Mouse (Mus musculus) right cerebral cortex, postnatal 14 days (tissue): ENCODE data around the gene Ccl22.

Source experiments
- DNase-seq: peaks from one replicate; pipeline ENCODE4 v3.0.0; 2022

Ccl22 gene

GRCm38 (mm10) chr8:94745476-94746184, at the start of gene Ccl22:
Ccl22 (plus strand) TSS chr8:94745590.
- DNase-seq = no peak

DNA sequence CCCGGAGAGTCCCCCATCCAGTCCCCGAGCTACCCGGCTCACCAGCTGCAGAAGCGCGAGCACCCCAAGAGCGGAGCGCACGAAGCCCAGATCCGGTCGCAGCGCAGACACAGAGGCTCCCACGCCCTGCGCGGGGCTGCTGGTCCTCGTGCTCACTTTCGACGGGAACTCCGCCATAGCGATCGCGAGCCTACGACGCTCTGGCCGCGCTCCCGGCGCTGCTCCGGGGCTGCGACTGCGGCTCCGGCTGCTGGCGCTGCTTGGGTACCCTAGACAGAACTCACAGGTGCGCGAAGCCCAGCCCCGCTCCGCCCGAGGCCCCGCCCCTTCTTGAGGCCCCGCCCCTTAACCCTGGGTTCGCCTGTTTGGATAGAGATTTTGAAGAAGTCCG, 49.4 kb upstream of the Ccl22 start, which contains the start of gene Pllp:
Gene Pllp, minus strand, starts transcription at position 285 of the 391 bp plus-strand sequence.
- peak; percentile 59 for DNase-seq

DNA sequence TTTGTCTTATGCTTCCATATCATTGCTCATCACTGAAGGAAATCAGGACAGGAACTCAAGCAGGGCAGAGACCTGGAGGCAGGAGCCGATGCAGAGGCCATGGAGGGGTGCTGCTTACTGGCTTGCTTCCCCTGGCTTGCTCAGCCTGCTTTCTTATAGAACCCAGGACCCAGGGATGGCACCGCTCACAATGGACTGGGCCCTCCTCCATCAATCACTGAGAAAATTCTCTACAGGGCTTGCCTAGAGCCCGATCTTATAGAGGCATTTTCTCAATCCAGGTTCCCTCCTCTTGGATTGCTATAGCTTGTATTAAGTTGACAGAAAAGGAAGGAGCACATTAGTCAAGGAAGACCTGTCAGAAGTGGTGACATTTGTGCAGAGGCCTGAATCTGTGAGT, 48.8 kb upstream of the Ccl22 start:
- no peak for DNase-seq

- no peak for DNase-seq
Observed at GRCm38 (mm10) chr8:94697956-94698355, 47.4 kb upstream of the Ccl22 start.

DNA sequence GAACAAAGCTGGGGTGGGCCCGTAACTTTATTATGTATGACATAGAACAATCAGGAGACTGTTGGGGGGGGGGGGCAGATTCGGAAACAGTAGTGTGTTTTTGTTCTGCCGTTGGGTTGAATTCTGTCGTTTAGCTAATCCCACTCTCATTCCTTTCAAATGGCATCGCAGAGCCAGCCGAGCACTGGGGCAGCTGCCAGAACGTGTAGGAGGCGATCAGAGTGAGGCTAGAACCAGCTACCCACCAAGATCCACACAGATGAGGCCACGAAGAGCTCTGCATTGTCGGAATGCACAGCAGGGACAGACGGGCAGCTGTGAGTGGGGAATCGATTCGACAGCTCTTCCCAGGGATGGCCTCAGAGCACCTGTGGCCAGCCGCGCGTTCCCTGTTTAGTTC, 46.0 kb upstream of the Ccl22 start:
- DNase-seq = peak; percentile 55

DNA sequence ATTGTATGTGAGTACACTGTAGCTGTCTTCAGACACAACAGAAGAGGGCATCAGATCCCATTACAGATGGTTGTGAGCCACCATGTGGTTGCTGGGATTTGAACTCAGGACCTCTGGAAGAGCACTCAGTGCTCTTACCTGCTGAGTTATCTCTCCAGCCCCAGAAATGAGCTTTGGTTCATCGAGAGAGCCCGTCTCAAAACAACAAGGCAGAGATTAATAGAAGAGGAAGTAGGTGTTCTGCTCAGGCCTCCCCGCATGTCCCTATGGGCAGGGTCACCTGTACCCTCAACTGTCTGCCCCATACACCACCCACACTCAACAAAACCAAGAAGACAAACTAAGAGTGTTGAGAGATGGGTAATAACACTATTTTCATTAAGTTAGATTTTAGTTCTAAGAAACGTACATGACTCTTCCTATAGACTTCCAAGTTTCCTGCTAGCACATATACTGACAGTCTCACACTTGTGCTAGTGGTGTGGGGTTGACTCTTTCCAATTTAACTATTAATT, 44.9 kb upstream of the Ccl22 start:
- no peak for DNase-seq

DNA sequence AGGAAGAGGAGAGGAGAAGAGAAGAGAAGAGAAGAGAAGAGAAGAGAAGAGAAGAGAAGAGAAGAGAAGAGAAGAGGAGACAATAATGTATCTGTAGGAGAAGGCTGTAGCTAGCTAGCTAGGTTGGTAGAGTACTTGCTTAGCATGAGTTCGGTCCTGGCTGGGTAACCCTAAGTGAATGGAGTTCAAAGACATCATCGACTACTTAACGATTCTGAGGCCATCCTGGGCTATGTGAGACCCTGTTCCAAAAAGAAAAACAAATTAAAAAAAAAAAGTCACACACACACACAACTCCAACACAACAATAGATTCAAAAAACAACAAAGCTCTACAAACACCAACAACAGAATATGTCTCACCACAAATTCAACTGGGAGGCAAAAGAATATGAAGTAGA, 43.2 kb upstream of the Ccl22 start:
- no peak for DNase-seq

- DNase-seq = peak; percentile 84
Observed at GRCm38 (mm10) chr8:94702844-94703813, 42.3 kb upstream of the Ccl22 start.

GRCm38 (mm10) chr8:94703972-94704668, 41.3 kb upstream of the Ccl22 start:
- DNase-seq = peak; percentile 96

DNA sequence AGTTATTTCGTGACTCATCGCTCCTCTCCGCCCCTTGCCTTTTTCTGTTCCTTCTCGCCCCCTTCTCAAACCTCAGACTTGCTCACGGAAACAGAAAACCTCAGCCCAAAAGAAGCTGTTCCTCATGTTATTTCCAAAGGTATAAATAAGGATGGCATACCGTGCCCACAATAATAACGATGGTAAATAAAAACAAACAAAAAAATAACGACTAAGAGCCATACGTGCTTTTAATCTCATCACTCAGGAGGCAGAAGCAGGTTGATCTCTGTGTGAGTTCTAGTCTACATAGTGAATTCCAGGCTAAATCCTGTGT, 40.8 kb upstream of the Ccl22 start:
- DNase-seq = no peak

- no peak for DNase-seq
Observed at GRCm38 (mm10) chr8:94705581-94706245, 39.7 kb upstream of the Ccl22 start.

DNA sequence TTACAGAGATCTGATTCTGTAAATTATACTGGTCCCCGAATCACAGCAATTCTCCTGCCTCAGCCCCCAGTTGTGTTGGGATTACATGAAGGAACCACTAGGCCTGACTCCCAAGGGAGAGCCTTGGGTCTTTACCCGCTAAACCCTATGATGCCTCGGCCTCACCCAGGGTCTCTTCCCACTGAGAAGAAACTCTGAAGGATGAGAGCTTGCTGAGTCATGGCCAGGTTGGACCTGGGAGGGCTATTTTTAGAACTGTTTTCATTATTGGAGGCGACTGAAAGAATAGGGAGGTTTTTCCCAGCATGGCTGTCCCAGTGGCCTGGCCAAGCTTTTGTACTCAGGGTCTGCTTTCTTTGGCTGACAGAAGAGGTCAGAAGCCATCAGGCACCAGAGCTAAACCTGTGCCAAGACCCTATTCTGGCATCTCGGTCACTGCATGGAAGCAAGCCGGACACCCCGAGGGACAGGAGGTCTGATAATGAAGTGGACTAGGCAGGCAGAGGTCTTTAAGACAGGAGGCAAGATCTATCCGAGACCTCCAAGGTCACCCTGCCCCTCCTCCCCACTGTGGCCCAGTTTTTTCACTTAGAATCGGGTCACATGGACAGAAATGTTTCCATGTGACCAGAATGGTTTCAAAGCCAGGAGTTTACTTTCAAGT, 38.5 kb upstream of the Ccl22 start:
- no peak for DNase-seq

- no peak for DNase-seq
Observed at GRCm38 (mm10) chr8:94710336-94710735, 35.1 kb upstream of the Ccl22 start.

DNA sequence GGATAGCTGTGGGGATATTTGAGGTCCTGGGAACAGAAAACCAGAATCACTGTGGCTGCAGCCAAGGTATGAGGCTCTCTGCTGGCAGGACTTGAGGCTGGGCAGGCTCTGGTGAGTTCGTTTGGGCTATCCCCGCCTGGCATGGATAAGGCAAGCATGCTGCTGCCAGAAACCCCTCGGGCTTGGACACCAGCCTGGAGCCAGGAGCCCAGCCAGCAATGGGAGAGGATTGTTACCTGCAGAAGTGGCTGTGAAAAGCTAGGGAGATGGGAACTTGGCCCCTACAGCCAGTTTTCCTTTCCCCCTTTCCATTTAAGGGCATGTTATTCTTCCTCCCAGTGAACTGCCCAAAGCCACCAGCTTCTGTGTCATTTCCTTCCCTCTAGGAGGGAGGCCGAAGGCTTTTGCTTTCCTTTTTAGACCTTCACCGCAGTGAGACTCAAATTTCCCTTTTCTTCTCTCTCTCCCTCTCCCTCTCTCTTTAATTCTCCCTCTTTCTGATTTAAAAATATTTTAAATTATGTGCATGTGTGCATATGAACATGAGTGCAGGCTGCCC, 34.2 kb upstream of the Ccl22 start:
- no peak for DNase-seq

GRCm38 (mm10) chr8:94714556-94714955, 30.8 kb upstream of the Ccl22 start:
- no peak for DNase-seq

- DNase-seq = no peak
Observed at GRCm38 (mm10) chr8:94715871-94716270, 29.5 kb upstream of the Ccl22 start.

DNA sequence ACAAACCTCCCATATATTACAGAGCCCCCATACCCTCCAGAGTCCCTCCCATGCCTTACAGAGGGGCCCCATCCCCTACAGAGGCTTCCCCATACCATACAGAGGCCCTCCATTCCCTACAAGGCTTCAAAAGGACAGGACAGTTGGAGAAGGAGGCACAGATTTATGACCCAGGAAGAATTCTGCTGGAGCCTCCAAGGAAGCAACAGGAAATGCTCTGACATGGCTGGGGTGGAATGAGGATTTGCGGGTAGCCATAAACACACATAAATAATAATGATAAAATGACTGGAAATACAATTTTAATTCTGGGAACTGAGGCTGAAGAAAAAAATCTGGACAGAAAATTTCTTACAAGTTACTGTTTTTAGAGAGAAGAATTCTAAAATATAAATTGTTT, 28.5 kb upstream of the Ccl22 start:
- no peak for DNase-seq

- no peak for DNase-seq
Observed at GRCm38 (mm10) chr8:94725998-94726397, 19.4 kb upstream of the Ccl22 start.

- no peak for DNase-seq
Observed at GRCm38 (mm10) chr8:94729301-94729700, 16.1 kb upstream of the Ccl22 start.

DNA sequence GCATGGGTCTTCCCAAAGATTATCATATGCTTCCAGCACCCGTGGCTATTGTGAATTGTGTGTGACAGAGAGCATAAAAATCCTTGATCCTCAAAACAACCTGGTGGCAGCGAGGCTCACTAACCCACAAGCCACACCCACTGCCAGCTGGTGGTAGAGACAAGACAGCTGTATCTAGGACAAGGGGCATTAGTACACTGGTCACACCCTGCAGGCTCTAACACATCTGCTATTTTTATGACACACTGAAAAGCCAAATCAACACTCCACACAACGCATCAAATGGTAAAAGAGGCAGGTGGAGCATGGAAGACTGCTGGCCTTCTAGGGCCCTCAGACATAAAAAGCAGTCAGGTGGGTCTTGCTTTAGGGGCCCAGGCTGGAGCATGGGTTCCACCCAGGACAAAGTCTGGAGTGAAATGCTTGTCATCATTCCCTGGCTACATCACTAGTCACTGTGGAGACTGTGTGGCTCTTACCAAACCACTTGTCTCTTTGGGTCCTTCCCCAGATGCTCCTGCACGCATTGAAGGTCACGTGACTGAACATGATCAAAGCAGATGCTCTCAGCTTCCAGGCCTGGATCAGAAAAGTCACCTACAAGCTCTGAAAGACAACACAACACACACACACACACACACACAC, 11.4 kb upstream of the Ccl22 start:
- no peak for DNase-seq

DNA sequence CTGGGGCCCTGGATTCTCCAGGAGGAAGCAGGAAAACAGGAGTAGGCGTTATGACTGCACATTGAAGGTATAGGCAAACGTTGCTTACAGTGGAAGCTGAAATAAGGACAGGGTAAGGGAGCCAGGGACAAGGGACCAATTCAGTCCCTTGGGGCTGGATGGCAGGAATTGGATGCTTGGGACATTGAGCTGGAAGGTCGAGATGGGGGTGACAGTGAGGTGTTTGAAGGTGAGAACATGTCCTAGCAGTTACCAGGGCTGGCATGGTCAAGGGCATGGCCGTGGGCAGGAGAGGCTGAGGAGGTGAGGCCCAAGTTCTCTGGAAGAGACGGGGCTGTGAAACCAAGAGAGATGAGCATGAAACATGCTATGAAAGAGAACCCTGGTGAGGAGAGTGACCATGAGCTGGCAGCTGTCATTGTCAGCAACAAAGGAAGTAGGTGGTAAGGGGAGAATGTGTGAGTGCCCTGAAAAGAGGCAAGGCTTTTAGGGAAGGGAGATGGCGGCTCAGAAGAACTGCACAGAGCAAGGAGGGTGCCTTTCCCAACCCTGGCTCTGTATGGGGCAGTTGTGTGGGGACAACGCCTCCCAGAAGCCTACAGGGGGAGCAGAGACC, 10.5 kb upstream of the Ccl22 start:
- no peak for DNase-seq
